Mouse (Mus musculus): ENCODE measurements at regions not wholly inside any gene's neighbourhood (a gene's known extent, or its start where the extent isn't known, plus 50 kb on each side); places are given as distances from the start of the nearest gene placed in this dataset.

- no peak for ATAC-seq (replicated peaks; ENCODE audit: low FRiP score)
- H3K4me3 ChIP-seq (ENCODE audit: low read depth, low read length): no peak overlapping the region
- H3K36me3 ChIP-seq (ENCODE audit: control insufficient read depth, insufficient read depth, low read length): no peaks in the 10 kb centered on the region
- H3K9me3 ChIP-seq (ENCODE audit: control insufficient read depth, low read length): no peaks in the 10 kb centered on the region
- H3K4me1 ChIP-seq (replicated peaks; ENCODE audit: control insufficient read depth, insufficient read depth, low read length): no peaks in the 10 kb centered on the region
- no peak for DNase-seq (ENCODE audit: low spot score)
- H3K4me2 ChIP-seq (ENCODE audit: low read depth, low read length, severe bottlenecking): no peak overlapping the region
- H3K9ac ChIP-seq (ENCODE audit: low read length): no peak overlapping the region
- WGBS: 83% methylated on average over 4 of the region's 4 CpGs
- no peak overlapping the region for H3K27ac ChIP-seq (ENCODE audit: low read depth, low read length)
- no peaks in the 10 kb centered on the region for H3K27me3 ChIP-seq (ENCODE audit: control insufficient read depth, insufficient read depth, low read length)
These were observed 49.7 kb upstream of the Gm10220 start for GRCm38 (mm10) chr5:26170717-26171500.

All from forebrain, embryonic 11.5 days (tissue).